Mouse (Mus musculus): ENCODE measurements around the gene Grk6.

- TF ChIP-seq POLR2A (IDR thresholded peaks at IDR 0.05; ENCODE audit: control insufficient read depth, low read depth, low read length) (no peak), CTCF (IDR thresholded peaks at IDR 0.05; ENCODE audit: control insufficient read depth, insufficient read depth, insufficient replicate concordance, low read depth, low read length) (peak; percentile 60; the same call in 1 of the 2 replicates)
Observed at GRCm38 (mm10) chr13:55478036-55478435, 33.2 kb downstream of the Grk6 start.

Data from testis, adult 2 months (tissue).